Mouse (Mus musculus) hindbrain, embryonic 15.5 days (tissue): ENCODE measurements around the gene Gm13271. TPM values are rescaled to one million over a fixed set of nuclear protein-coding genes. Genes with fewer than 3 reads are reported as not detected.
"Not testable (repeated sequence)": the region's sequence is repeated elsewhere in the genome, so short reads cannot be mapped to it uniquely, and the experiment has no call there.

ENCODE experiments used
- ATAC-seq: fragments of 200-750 bp; cut with Nextera tagmentation; 2 replicates; pipeline ENCODE4 v1.8.0; 2017; ENCODE audit warnings: low read depth, moderate number of reproducible peaks, moderate TSS enrichment; ENCODE audit not compliant: low FRiP score
- H3K27ac ChIP-seq: fragments of 300-500 bp; sonication (generic); replicated peaks from 2 replicates; pipeline ENCODE4 v1.5.1; 2015; ENCODE audit warnings: mild to moderate bottlenecking, inconsistent platforms
- H3K27me3 ChIP-seq: fragments of 300-500 bp; sonication (generic); 2 replicates; pipeline ENCODE4 v1.6.1; 2015; ENCODE audit warnings: control low read depth, inconsistent platforms
- H3K36me3 ChIP-seq: fragments of 300-500 bp; sonication (generic); 2 replicates; pipeline ENCODE4 v1.6.1; 2015; ENCODE audit warnings: control low read depth, inconsistent platforms
- H3K4me1 ChIP-seq: fragments of 300-500 bp; sonication (generic); replicated peaks from 2 replicates; pipeline ENCODE4 v1.6.1; 2015; ENCODE audit warnings: control low read depth, inconsistent platforms
- H3K4me2 ChIP-seq: fragments of 300-500 bp; sonication (generic); 2 replicates; pipeline ENCODE4 v1.6.1; 2015; ENCODE audit warnings: moderate library complexity, mild to moderate bottlenecking, inconsistent platforms
- H3K4me3 ChIP-seq: fragments of 300-500 bp; sonication (generic); 2 replicates; pipeline ENCODE4 v1.5.1; 2015; ENCODE audit warnings: mild to moderate bottlenecking, inconsistent platforms
- H3K9ac ChIP-seq: fragments of 300-500 bp; sonication (generic); 2 replicates; pipeline ENCODE4 v1.6.1; 2015; ENCODE audit warnings: inconsistent platforms
- H3K9me3 ChIP-seq: fragments of 300-500 bp; sonication (generic); 2 replicates; pipeline ENCODE4 v1.6.1; 2016; ENCODE audit warnings: control low read depth, inconsistent platforms
- WGBS: fragments of 180-500 bp; shearing (Covaris S2); methylation state at CpG from one replicate; pipeline ENCODE4 v1.1.7; 2015; 5-methylcytosine and 5-hydroxymethylcytosine counted together
- polyA plus RNA-seq: library from polyadenylated mRNA; unstranded; fragments of >200 nt; fragmentation: Nextera tagmentation; extraction: Ambion mirVana; gene quantifications from 2 replicates; pipeline ENCODE4 v1.2.1, GENCODE M21; 2015

Gm13271 gene
- polyA plus RNA-seq, 1 experiment from 2014 or later: not detected

DNA sequence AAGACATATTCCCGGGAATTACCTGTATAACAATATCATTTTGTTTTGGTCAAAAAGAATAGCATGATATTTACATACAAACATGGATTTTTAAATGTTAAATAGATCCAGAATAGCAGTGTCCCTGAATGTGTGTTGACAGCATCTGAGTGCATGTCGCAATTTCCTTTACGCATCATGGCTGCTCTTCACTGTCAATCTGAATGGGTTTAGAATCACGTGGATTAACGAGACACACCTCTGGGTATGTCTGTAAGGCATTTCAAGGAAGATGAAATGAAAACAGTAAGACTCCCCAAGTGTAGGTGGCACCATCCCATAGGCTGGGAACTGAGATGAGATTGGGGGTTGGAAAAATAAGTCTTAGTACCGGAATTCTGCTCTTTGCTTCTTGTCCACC lies 15.6 kb upstream of the Gm13271 start:
- Histone ChIP-seq H3K4me3 (no peak overlapping the region), H3K9ac (no peak overlapping the region), H3K27ac (no peak overlapping the region), H3K9me3 (no peaks in the 10 kb centered on the region), H3K4me2 (no peak overlapping the region), H3K4me1 (no peaks in the 10 kb centered on the region), H3K27me3 (no peaks in the 10 kb centered on the region), H3K36me3 (no peaks in the 10 kb centered on the region)
- no peak for ATAC-seq
- WGBS: 93% methylated on average over 6 of the region's 6 CpGs

DNA sequence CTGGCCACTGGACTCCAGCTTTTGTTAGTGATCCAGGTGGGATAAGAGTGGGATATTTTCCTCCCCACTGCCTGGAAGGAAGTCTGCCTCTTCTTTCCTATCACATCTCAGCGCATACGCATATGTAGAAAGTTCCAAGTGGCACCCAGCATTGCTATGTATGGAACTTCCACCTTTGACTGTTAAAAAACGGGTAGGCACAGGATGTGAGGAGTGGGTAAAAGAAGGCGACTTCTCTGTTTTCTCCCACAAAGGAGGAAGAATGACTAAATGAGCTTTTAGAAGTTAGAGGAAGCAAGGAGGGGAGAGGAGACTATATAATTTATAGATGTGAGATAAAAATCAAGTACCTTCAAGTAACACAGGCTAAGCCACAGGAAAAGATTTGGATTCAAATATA lies 13.2 kb upstream of the Gm13271 start:
- Histone ChIP-seq H3K4me1 (no peaks in the 10 kb centered on the region), H3K4me2 (no peak overlapping the region), H3K27ac (no peak overlapping the region), H3K27me3 (no peaks in the 10 kb centered on the region), H3K9me3 (no peaks in the 10 kb centered on the region), H3K9ac (no peak overlapping the region), H3K4me3 (no peak overlapping the region), H3K36me3 (no peaks in the 10 kb centered on the region)
- no peak for ATAC-seq
- WGBS: 94% methylated on average over 4 of the region's 4 CpGs

GRCm38 (mm10) chr4:88742771-88743371 lies 11.8 kb upstream of the Gm13271 start:
- Histone ChIP-seq H3K4me3 (no peak overlapping the region), H3K27me3 (no peaks in the 10 kb centered on the region), H3K36me3 (no peaks in the 10 kb centered on the region), H3K27ac (no peak overlapping the region), H3K4me1 (no peaks in the 10 kb centered on the region), H3K4me2 (no peak overlapping the region), H3K9ac (no peak overlapping the region), H3K9me3 (no peaks in the 10 kb centered on the region)
- no peak for ATAC-seq
- 81% methylated on average over 7 of the region's 7 CpGs for WGBS

- no peak for ATAC-seq
- H3K9me3 ChIP-seq: no peaks in the 10 kb centered on the region
- 72% methylated on average over 3 of the region's 3 CpGs for WGBS
- no peak overlapping the region for H3K9ac ChIP-seq
- H3K4me3 ChIP-seq: no peak overlapping the region
- no peaks in the 10 kb centered on the region for H3K36me3 ChIP-seq
- H3K27me3 ChIP-seq: no peaks in the 10 kb centered on the region
- H3K27ac ChIP-seq: no peak overlapping the region
- H3K4me2 ChIP-seq: no peak overlapping the region
- no peaks in the 10 kb centered on the region for H3K4me1 ChIP-seq
Observed at GRCm38 (mm10) chr4:88744207-88744606, 10.5 kb upstream of the Gm13271 start.

DNA sequence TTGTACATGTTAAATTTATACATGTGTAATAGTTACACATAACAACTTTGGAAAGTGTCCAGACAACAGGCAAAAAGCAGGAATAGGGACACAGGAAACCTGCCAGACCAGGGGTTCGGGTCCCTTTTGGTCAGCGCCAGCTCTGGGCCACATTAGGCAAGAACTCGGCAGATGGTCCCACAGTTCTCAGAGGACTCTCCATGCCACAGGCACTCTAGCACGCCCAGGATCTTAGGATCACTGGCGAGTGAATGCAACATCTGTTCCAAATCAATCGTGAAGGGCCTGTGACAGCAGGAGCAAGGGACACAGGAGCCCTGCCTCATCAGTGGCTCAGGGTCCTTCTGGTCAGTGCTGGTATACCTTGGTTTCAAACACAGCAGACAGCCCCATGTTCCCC lies 4.7 kb upstream of the Gm13271 start:
- WGBS: 60% methylated on average over 6 of the region's 6 CpGs
- no peaks in the 10 kb centered on the region for H3K27me3 ChIP-seq
- H3K9me3 ChIP-seq: no peaks in the 10 kb centered on the region
- no peak overlapping the region for H3K4me3 ChIP-seq
- H3K36me3 ChIP-seq: no peaks in the 10 kb centered on the region
- no peak for ATAC-seq
- no peak overlapping the region for H3K9ac ChIP-seq
- H3K4me2 ChIP-seq: no peak overlapping the region
- H3K27ac ChIP-seq: no peak overlapping the region
- H3K4me1 ChIP-seq: no peaks in the 10 kb centered on the region

GRCm38 (mm10) chr4:88756581-88757513 lies 2.2 kb downstream of the Gm13271 start:
- Histone ChIP-seq H3K4me3 (peak overlapping the region; percentile 49), H3K9ac (peak overlapping the region; percentile 49), H3K4me2 (peak overlapping the region; percentile 90), H3K27ac (peak overlapping the region; percentile 82)
- H3K9me3 ChIP-seq, H3K36me3 ChIP-seq, ATAC-seq, H3K4me1 ChIP-seq, H3K27me3 ChIP-seq: not testable (repeated sequence)
- 13% methylated on average over 29 of the region's 31 CpGs for WGBS

DNA sequence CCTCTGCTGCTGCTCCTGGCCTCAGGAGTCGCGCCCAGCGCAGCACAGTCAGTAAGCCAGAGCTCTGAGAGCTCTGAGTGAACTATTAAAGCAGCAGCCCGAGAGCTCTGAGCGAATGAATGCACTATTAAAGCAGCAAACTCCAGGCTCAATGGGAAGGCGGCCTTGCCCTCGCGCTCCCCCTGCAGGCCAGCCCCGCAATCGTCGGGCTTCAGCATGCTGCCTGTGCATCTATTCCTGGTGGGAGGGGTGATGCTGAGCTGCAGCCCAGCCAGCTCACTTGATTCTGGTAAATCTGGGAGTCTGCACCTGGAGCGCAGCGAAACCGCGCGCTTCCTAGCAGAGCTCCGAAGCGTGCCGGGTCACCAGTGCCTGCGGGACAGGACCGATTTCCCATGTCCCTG lies 3.0 kb downstream of the Gm13271 start:
- not testable (repeated sequence) for H3K27me3 ChIP-seq, H3K9me3 ChIP-seq, H3K36me3 ChIP-seq, H3K4me1 ChIP-seq
- 0% methylated on average over 19 of the region's 21 CpGs for WGBS
- peak; percentile 100 for ATAC-seq
- H3K9ac ChIP-seq: peak overlapping the region; percentile 49
- H3K4me3 ChIP-seq: peak overlapping the region; percentile 49
- H3K4me2 ChIP-seq: peak overlapping the region; percentile 90
- peak overlapping the region; percentile 82 for H3K27ac ChIP-seq

GRCm38 (mm10) chr4:88758751-88759150 lies 4.1 kb downstream of the Gm13271 start:
- not testable (repeated sequence) for H3K4me2 ChIP-seq, H3K9me3 ChIP-seq, H3K4me3 ChIP-seq, H3K27ac ChIP-seq, H3K36me3 ChIP-seq, H3K4me1 ChIP-seq, H3K9ac ChIP-seq, H3K27me3 ChIP-seq, ATAC-seq
- WGBS: 90% methylated on average over 9 of the region's 9 CpGs

DNA sequence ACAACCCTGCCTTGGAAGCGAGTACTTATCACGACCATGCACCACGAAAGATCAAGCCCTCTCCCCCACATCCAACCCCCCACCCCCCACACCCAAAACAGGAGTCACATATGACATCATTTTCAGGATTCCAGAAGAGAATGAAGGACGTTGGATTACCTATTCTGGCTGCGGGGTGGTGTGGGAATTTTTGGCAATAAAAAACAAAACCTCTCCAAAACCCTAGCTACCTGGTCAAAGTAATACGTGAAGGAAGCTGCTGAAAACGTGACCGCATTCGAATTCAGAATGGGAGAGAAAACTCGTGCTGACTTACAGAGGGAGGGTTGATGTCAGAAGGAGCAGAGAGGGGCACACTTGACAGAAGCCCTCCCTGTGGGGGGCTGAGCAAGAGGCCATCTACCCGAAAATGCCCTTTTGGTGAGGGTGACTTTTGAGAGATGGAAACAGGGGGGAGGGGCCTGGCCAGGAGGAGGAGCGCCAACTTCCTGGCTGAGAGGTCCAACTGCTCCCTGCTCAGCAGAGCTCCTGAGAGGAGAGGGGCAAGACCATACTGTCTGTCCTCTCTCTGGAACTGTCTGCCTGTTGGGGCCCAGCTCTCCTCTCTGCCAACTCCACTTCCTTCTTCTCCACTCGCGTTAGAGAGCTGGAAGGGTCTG lies 5.1 kb downstream of the Gm13271 start, which contains the start of gene Gm13283:
TSS of gene Gm13283 (plus strand) at position 510 of the 659 bp plus-strand sequence.
- not testable (repeated sequence) for H3K4me1 ChIP-seq
- 21% methylated on average over 9 of the region's 14 CpGs for WGBS
- H3K4me3 ChIP-seq: peak within 1 kb of the TSS; percentile 34

GRCm38 (mm10) chr4:88760431-88760830 lies 5.8 kb downstream of the Gm13271 start:
- not testable (repeated sequence) for H3K36me3 ChIP-seq, H3K9me3 ChIP-seq, H3K27ac ChIP-seq, H3K27me3 ChIP-seq, H3K9ac ChIP-seq, H3K4me1 ChIP-seq, ATAC-seq
- Histone ChIP-seq H3K4me3 (peak overlapping the region; percentile 34), H3K4me2 (peak overlapping the region; percentile 65)
- under 1% methylated on average over 24 of the region's 28 CpGs for WGBS

More for the DNA sequence above, 5.1 kb downstream of the Gm13271 start, which contains the start of gene Gm13283:
- H3K9ac ChIP-seq, H3K27me3 ChIP-seq, ATAC-seq, H3K9me3 ChIP-seq, H3K27ac ChIP-seq, H3K36me3 ChIP-seq: not testable (repeated sequence)
- H3K4me2 ChIP-seq: peak within 1 kb of the TSS; percentile 65

GRCm38 (mm10) chr4:88761776-88762175 lies 7.1 kb downstream of the Gm13271 start:
- WGBS: 71% methylated on average over 6 of the region's 8 CpGs
- H3K36me3 ChIP-seq, H3K4me1 ChIP-seq, H3K27ac ChIP-seq, H3K9me3 ChIP-seq, H3K4me2 ChIP-seq, H3K27me3 ChIP-seq, ATAC-seq, H3K9ac ChIP-seq, H3K4me3 ChIP-seq: not testable (repeated sequence)

- not testable (repeated sequence) for H3K36me3 ChIP-seq, H3K9ac ChIP-seq, H3K4me1 ChIP-seq, ATAC-seq, H3K4me2 ChIP-seq, H3K27ac ChIP-seq, H3K27me3 ChIP-seq, H3K4me3 ChIP-seq, H3K9me3 ChIP-seq
- WGBS: 66% methylated on average over 9 of the region's 9 CpGs
Observed at GRCm38 (mm10) chr4:88762341-88762740, 7.7 kb downstream of the Gm13271 start.
